Mouse (Mus musculus) kidney, adult 8-10 months (tissue): ENCODE data around the gene Gatd1.
A peak's percentile ranks its signal among the peaks of the same experiment; 100 is the strongest.
"Not testable (repeated sequence)": the region's sequence is repeated elsewhere in the genome, so short reads cannot be mapped to it uniquely, and the experiment has no call there.

Experiments used
- DNase-seq, 2 experiments: peaks; one replicate each; pipeline ENCODE4 v3.0.0; 2022

The Gatd1 gene

DNA sequence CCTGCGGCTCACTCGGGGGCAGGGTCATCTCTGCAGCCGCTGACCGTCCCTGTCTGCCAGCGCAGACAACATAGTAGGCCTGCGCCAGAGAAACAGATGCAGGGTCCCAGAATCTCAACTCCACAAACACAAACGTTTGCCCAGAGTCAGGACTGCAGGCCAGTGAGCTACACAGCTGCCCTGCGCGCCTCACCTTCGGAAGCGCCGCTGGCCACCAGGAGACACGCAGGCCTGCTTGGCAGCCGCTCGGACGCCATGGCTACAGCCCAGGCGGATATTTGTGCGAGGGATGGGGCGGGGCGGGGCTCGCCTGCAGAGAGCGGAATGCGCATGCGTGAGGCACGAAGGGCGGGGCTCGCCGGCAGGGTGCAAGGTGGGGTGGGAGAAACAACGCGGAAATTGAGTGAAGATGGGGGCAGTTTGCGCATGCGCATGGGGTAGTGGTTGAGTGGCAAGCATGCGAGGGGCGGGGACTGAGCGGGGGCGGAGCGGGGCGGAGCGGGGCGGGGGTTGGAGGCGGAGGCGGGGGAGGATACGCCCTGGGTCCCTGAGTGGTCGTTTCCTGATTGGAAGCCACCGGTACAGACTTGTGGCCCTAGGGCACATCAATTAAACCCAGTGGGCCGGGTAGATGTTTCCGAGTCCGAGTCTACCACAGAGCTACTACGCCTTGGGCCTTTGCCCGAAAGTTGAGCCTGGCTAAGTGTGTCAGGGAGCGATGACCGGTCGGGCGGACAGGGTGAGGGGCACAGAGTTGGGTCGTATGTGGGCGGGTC lies at the start of gene Gatd1:
Gene Gatd1, minus strand, starts transcription at position 328 of the 776 bp plus-strand sequence.
- DNase-seq: peak; percentile 98 to 99

DNA sequence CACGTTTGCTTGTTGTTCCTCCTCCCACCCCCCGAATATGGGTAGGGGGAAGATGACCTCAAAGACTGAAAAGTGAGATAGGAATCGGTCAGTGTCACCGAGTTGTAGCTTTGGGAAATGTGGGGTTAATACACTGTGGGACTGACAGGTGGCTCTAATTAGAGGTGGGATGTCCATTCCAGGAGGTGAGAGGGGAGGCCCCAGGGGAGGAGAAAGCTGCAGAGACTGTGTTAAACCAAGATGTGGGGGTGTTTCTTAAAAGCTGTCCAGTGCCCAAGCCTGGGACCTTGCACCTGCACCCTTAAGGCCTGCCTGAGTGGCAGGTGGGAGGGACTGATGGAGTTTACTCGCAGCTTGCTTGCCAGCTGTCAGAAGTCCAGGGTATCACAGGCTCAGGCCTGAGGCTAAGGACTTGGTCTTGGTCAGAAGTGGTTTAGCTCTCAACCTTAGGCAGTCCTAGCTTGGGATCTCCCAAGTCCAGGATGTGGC lies 48.4 kb upstream of the Gatd1 start:
- peak; percentile 75 to 78 for DNase-seq

DNA sequence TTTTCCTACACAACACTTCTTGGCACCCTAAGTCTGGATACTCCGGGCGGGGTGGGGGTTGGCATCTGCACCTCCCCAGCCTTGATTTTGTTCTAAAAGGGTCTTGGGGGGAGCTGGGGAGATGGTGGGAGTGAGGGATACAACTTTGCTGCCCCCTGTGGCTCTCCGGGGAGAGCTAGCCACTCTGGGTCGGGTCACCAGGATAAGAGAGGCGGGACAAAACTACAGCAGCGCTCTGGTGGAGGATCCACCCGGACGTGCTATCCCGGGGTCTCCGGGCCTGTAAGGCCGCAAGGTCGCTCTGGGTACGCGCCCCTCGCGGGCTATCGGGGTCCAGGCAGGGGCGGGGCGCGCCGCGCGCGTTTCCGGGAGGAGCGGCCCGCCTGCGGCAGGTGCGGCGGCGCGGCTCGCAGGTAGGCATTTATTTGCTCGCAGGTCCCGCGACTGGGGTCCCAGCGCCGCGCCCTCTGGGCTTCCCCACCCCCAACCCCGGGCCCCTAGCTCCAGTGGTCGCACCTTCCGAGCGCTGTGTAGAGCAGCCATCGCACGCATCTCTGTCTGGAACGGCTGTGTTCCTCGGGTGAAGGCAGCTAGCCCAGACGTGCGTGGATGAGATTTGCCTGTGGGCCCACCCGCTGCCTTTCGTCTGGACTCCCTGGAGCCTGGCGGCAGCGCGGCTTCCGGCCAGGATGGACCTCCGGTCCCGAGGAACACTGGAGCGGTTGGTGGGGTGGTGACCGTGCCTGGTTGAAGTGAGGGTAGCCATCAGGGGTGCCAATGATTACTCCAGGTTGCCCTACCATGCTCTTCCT lies 47.8 kb upstream of the Gatd1 start:
- DNase-seq: peak in 1 of 2 experiments; percentile 16

- no peak for DNase-seq
Observed at GRCm38 (mm10) chr7:141460391-141461113, 46.6 kb upstream of the Gatd1 start, which contains the start of gene Cracr2b. Gene Cracr2b (plus strand): TSS chr7:141461094.

DNA sequence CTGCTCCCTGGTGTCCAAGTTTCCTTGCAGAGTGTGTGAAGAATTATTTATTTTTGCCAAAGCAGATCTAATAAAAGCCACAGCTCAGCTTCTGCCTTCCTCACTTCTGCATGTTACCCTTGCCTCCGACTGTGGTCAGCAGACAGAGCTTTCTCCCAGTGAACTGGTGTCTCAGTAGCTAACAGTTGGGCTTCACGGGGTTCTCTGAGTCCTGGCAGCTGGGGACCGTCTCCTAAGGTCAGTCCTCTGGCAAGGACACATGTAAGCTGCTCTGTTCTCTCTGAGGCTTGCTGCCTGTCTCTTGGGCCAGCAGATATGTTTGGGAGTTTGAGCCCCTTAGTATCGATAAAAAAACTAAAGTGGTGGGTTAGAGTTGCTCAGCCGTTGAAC lies 46.1 kb upstream of the Gatd1 start:
- no peak for DNase-seq

GRCm38 (mm10) chr7:141459301-141459711 lies 45.4 kb upstream of the Gatd1 start:
- no peak for DNase-seq

- DNase-seq: no peak
Observed at GRCm38 (mm10) chr7:141458661-141459060, 44.7 kb upstream of the Gatd1 start.

GRCm38 (mm10) chr7:141457986-141458660 lies 44.2 kb upstream of the Gatd1 start:
- peak in 1 of 2 experiments; percentile 70 for DNase-seq

GRCm38 (mm10) chr7:141457236-141457635 lies 43.3 kb upstream of the Gatd1 start:
- DNase-seq: no peak

DNA sequence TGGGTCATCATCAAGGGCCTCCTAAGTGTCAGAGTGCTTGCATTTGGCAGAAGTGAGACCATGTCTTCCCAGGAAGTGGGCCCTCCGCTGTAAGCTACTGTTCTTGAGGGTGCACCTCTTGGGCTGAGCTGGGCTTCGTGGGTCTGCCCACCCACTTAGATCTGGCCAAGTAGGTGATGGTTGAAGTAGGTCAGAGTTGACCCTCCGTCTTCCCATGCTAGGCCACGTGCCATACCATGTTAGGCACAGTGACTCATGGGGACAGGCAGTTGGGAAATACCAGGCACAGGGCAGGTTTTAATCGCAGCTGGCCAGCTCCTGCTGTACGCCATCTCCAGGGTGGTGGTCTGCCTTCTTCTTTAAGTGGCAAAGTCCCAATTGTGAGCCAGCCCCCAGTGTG lies 42.8 kb upstream of the Gatd1 start:
- no peak for DNase-seq

GRCm38 (mm10) chr7:141455610-141456314 lies 41.8 kb upstream of the Gatd1 start:
- DNase-seq: peak; percentile 90 to 92

DNA sequence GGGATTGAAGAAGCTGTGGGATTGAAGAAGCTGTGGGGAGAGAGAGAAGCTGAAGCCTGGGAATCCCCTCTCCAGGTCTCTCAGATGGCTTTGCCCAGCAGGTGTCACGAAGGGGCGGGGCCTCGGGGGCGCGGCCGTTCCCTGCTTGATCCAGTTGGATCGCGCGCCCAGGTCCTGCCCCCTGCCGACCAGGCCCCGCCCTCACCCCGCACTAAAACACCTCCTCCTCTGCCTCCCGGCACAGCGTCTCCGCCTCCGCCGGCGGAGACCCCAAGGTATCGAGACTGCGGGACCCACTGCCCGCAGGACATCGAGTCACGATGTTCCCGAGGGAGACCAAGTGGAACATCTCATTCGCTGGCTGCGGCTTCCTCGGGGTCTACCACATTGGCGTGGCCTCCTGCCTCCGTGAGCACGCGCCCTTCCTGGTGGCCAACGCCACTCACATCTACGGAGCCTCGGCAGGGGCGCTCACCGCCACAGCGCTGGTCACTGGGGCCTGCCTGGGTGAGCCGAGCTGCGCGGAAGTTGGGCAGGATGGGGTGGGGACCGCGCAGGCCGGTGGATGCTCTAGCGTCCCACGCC lies 41.1 kb upstream of the Gatd1 start, which contains the start of gene Pnpla2:
Gene Pnpla2, plus strand, starts transcription at position 232 of the 585 bp plus-strand sequence.
- peak; percentile 94 to 97 for DNase-seq

DNA sequence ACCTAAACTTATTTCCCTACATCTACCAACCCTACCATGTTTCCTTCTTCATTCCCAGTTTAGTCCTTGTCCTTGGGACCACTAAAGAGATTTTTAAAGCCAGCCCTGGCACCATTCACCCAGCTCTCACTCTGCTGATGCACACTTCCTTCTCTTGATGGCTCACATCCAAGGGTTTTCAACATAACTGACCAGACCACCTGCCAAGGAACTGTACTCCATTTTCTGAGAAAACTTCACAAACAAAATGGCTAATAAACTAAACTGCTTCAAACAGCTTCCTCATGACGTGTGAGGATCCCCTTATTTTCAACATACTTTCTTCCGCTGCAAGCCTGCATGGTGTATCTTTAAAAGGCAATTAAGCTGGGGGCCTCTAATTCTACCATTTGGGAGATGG lies 39.7 kb upstream of the Gatd1 start:
- DNase-seq: no peak

- DNase-seq: no peak
Observed at GRCm38 (mm10) chr7:141451928-141452327, 38.0 kb upstream of the Gatd1 start.

DNA sequence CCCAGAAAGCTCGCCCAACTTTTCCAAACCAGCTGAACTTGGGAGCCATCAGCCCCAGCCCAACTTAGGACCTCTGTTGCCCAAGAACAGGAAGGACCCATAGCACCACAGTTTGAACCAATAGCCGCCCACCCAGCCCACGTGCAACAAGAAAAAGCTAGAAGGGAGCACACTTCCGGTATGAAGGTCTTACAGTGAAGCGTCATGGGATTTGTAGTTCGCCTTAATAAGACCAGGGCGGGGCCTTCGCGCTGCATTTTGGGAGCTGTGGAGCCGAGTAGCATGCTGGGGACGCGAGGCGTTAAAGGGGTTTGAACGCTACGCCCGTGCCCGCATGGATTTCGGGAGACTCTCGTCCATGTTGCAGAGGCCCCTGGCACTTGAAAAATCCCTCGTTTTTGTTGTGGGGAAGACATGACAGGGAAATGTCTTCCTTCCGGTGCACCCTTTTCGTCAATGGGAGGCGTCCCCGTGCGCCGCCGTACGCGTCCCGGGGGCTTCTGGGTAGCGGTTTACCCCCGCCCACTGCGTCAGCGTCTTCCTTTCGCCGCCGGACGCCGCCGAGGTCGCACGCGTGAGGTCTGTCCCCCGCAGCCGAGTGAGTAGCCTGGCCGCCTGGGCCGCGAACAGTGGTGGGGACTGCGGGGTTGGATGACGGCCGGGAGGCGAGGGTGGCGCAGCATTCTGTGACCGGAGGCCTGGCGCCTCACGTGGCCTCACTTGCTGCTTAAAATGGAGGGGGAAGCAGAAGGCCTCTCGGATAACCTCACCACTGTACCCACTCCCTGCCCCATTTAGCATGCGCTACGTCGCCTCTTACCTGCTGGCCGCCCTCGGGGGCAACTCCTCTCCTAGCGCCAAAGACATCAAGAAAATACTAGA lies 33.4 kb upstream of the Gatd1 start, which contains the start of gene Rplp2:
Gene Rplp2, plus strand, starts transcription at position 261 of the 882 bp plus-strand sequence.
- DNase-seq: peak; percentile 93 to 95

- not testable (repeated sequence) for DNase-seq
Observed at GRCm38 (mm10) chr7:141446374-141446773, 32.4 kb upstream of the Gatd1 start.

- DNase-seq: peak in 1 of 2 experiments; percentile 72
Observed at GRCm38 (mm10) chr7:141443828-141444237, 29.9 kb upstream of the Gatd1 start, which contains the start of gene Pidd1. Gene Pidd1 (minus strand): TSS chr7:141444025.

GRCm38 (mm10) chr7:141443081-141443821 lies 29.3 kb upstream of the Gatd1 start:
- DNase-seq: no peak

DNA sequence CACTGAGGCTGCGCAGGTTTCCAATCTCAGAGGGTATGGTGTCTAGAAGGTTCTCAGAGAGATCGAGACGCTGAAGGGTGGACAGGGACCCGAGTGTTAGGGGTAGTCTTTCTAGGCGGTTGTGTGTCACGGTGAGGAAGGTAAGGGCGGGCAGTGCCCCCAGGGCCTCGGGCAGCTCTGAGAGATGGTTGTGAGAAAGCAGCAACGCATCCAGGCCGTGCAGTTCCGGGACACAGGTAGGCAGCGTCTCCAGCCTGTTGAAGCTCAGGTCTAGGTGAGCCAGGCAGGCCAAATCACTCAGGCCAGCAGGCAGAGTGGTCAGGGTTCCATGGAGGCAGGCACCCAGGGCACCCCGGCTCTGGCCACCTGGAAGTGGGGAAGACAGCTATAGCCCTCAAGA lies 28.3 kb upstream of the Gatd1 start:
- DNase-seq: no peak
